Mouse (Mus musculus): ENCODE data around the gene Bmp3.

Gene Bmp3

GRCm38 (mm10) chr5:98900926-98901325 is 46.7 kb downstream of the Bmp3 start:
- in situ Hi-C loops (cut with MseI, MboI) = loop anchor here in 1 of 2 experiments (10.0 kb wide), 1 partner anchor 254 kb away; no protein-coding TSS in a partner anchor

- in situ Hi-C loops (cut with MseI, MboI) = loop anchor here in 1 of 2 experiments (10.0 kb wide), 1 partner anchor 252 kb away; no protein-coding TSS in a partner anchor
Observed at GRCm38 (mm10) chr5:98902339-98902738, 48.1 kb downstream of the Bmp3 start.

- in situ Hi-C loops (cut with MseI, MboI) = no loop called here
Observed at GRCm38 (mm10) chr5:98918716-98919115, 64.5 kb downstream of the Bmp3 start.

- in situ Hi-C loops (cut with MseI, MboI) = no loop called here
Observed at GRCm38 (mm10) chr5:98921608-98922007, 67.4 kb downstream of the Bmp3 start.

GRCm38 (mm10) chr5:98922921-98923320 is 68.7 kb downstream of the Bmp3 start:
- in situ Hi-C loops (cut with MseI, MboI) = no loop called here
